Mouse (Mus musculus): Measurements from ENCODE around the gene Gatad1.

GRCm38 (mm10) chr5:3635286-3635685 lies 21.7 kb downstream of the Gatad1 start:
- no peak for TF ChIP-seq CTCF (IDR thresholded peaks at IDR 0.05; ENCODE audit: low read depth, low read length)
- TF ChIP-seq GATA1 (IDR thresholded peaks at IDR 0.05; ENCODE audit: borderline replicate concordance, low read length) = no peak
